Mouse (Mus musculus) limb, embryonic 15.5 days (tissue): ENCODE measurements around the gene Prickle2. TPM values are rescaled to one million over a fixed set of nuclear protein-coding genes. Genes with fewer than 3 reads are reported as not detected.

ENCODE experiments used
- ATAC-seq: fragments of 200-750 bp; cut with Nextera tagmentation; 2 replicates; pipeline ENCODE4 v1.8.0; 2017; ENCODE audit warnings: low read depth, moderate TSS enrichment; ENCODE audit not compliant: insufficient number of reproducible peaks, low FRiP score, low TSS enrichment
- H3K27ac ChIP-seq: fragments of 300-500 bp; sonication (generic); 2 replicates; pipeline ENCODE4 v1.5.1; 2015; ENCODE audit warnings: moderate library complexity, mild to moderate bottlenecking, inconsistent platforms
- H3K27me3 ChIP-seq: fragments of 300-500 bp; sonication (generic); 2 replicates; pipeline ENCODE4 v1.6.1; 2015; ENCODE audit warnings: inconsistent platforms
- H3K36me3 ChIP-seq: fragments of 300-500 bp; sonication (generic); 2 replicates; pipeline ENCODE4 v1.6.1; 2015; ENCODE audit warnings: inconsistent platforms
- H3K4me1 ChIP-seq: fragments of 300-500 bp; sonication (generic); 2 replicates; pipeline ENCODE4 v1.6.1; 2015; ENCODE audit warnings: inconsistent platforms
- H3K4me2 ChIP-seq: fragments of 300-500 bp; sonication (generic); 2 replicates; pipeline ENCODE4 v1.6.1; 2015; ENCODE audit warnings: mild to moderate bottlenecking, inconsistent platforms
- H3K4me3 ChIP-seq: fragments of 300-500 bp; sonication (generic); 2 replicates; pipeline ENCODE4 v1.5.1; 2015; ENCODE audit warnings: mild to moderate bottlenecking, inconsistent platforms
- H3K9ac ChIP-seq: fragments of 300-500 bp; sonication (generic); 2 replicates; pipeline ENCODE4 v1.6.1; 2015; ENCODE audit warnings: inconsistent platforms
- H3K9me3 ChIP-seq: fragments of 300-500 bp; sonication (generic); 2 replicates; pipeline ENCODE4 v1.6.1; 2016; ENCODE audit warnings: inconsistent platforms
- WGBS: fragments of 180-500 bp; shearing (Covaris S2); methylation state at CpG from one replicate; pipeline ENCODE4 v1.1.7; 2015; 5-methylcytosine and 5-hydroxymethylcytosine counted together
- polyA plus RNA-seq: library from polyadenylated mRNA; unstranded; fragments of >200 nt; fragmentation: Nextera tagmentation; extraction: Ambion mirVana; gene quantifications from 2 replicates; pipeline ENCODE4 v1.2.1, GENCODE M21; 2015

Prickle2 gene
- polyA plus RNA-seq, 1 experiment from 2014 or later = 5.8 TPM

GRCm38 (mm10) chr6:92395143-92395542 is 310.8 kb downstream of the Prickle2 start:
- Histone ChIP-seq H3K4me3 (no peak overlapping the region), H3K4me2 (no peak overlapping the region), H3K9ac (no peak overlapping the region), H3K27me3 (no peaks in the 10 kb centered on the region), H3K9me3 (no peaks in the 10 kb centered on the region), H3K36me3 (no peaks in the 10 kb centered on the region), H3K4me1 (no peaks in the 10 kb centered on the region), H3K27ac (no peak overlapping the region)
- 78% methylated on average over 1 of the region's 1 CpGs for WGBS
- no peak for ATAC-seq

- 77% methylated on average over 5 of the region's 5 CpGs for whole genome bisulfite sequencing
- Histone ChIP-seq H3K4me2 (no peak overlapping the region), H3K27me3 (no peaks in the 10 kb centered on the region), H3K9me3 (no peaks in the 10 kb centered on the region), H3K4me3 (no peak overlapping the region), H3K9ac (no peak overlapping the region), H3K36me3 (no peaks in the 10 kb centered on the region), H3K27ac (no peak overlapping the region), H3K4me1 (no peaks in the 10 kb centered on the region)
- no peak for ATAC-seq
Observed at GRCm38 (mm10) chr6:92394628-92395027, 311.3 kb downstream of the Prickle2 start.

- no peaks in the 10 kb centered on the region for H3K36me3 ChIP-seq
- H3K9ac ChIP-seq = no peak overlapping the region
- no peak for ATAC-seq
- no peak overlapping the region for H3K4me3 ChIP-seq
- H3K4me2 ChIP-seq = no peak overlapping the region
- H3K4me1 ChIP-seq = no peaks in the 10 kb centered on the region
- H3K27me3 ChIP-seq = no peaks in the 10 kb centered on the region
- no peaks in the 10 kb centered on the region for H3K9me3 ChIP-seq
- H3K27ac ChIP-seq = no peak overlapping the region
- WGBS = 78% methylated on average over 4 of the region's 4 CpGs
Observed at GRCm38 (mm10) chr6:92390321-92390720, 315.6 kb downstream of the Prickle2 start.

GRCm38 (mm10) chr6:92388681-92389080 is 317.3 kb downstream of the Prickle2 start:
- 62% methylated on average over 5 of the region's 5 CpGs for WGBS
- no peak overlapping the region for H3K9ac ChIP-seq
- no peak overlapping the region for H3K4me3 ChIP-seq
- no peaks in the 10 kb centered on the region for H3K9me3 ChIP-seq
- H3K36me3 ChIP-seq = no peaks in the 10 kb centered on the region
- no peak for ATAC-seq
- no peak overlapping the region for H3K4me2 ChIP-seq
- H3K4me1 ChIP-seq = no peaks in the 10 kb centered on the region
- no peaks in the 10 kb centered on the region for H3K27me3 ChIP-seq
- H3K27ac ChIP-seq = no peak overlapping the region

GRCm38 (mm10) chr6:92383196-92383782 is 322.7 kb downstream of the Prickle2 start:
- Histone ChIP-seq H3K36me3 (no peaks in the 10 kb centered on the region), H3K27ac (no peak overlapping the region), H3K27me3 (no peaks in the 10 kb centered on the region), H3K4me1 (no peaks in the 10 kb centered on the region; the same call in 1 of the 2 replicates), H3K9ac (no peak overlapping the region), H3K4me3 (no peak overlapping the region), H3K9me3 (no peaks in the 10 kb centered on the region), H3K4me2 (no peak overlapping the region)
- 62% methylated on average over 14 of the region's 14 CpGs for WGBS
- no peak for ATAC-seq

GRCm38 (mm10) chr6:92381085-92381484 is 324.9 kb downstream of the Prickle2 start:
- Histone ChIP-seq H3K4me3 (no peak overlapping the region), H3K27ac (peak overlapping the region; percentile 17; the same call in 1 of the 2 replicates)
- WGBS = 74% methylated on average over 10 of the region's 10 CpGs

GRCm38 (mm10) chr6:92374826-92375225 is 331.1 kb downstream of the Prickle2 start:
- H3K36me3 ChIP-seq = peaks cover 10% of the 10 kb centered on the region

More at GRCm38 (mm10) chr6:92381085-92381484, 324.9 kb downstream of the Prickle2 start:
- H3K36me3 ChIP-seq = peaks cover 6% of the 10 kb centered on the region
- H3K27me3 ChIP-seq = no peaks in the 10 kb centered on the region
- H3K9me3 ChIP-seq = no peaks in the 10 kb centered on the region
- H3K4me1 ChIP-seq = no peaks in the 10 kb centered on the region; the same call in 1 of the 2 replicates
- ATAC-seq = no peak
- no peak overlapping the region for H3K9ac ChIP-seq
- H3K4me2 ChIP-seq = no peak overlapping the region

GRCm38 (mm10) chr6:92370896-92371295 is 335.1 kb downstream of the Prickle2 start:
- H3K4me2 ChIP-seq = no peak overlapping the region
- H3K4me3 ChIP-seq = no peak overlapping the region
- no peak overlapping the region for H3K27ac ChIP-seq
- H3K36me3 ChIP-seq = peaks cover 2% of the 10 kb centered on the region
- no peaks in the 10 kb centered on the region for H3K4me1 ChIP-seq
- H3K27me3 ChIP-seq = no peaks in the 10 kb centered on the region
- no peak overlapping the region for H3K9ac ChIP-seq
- no peak for ATAC-seq
- H3K9me3 ChIP-seq = peaks cover 3% of the 10 kb centered on the region; the same call in 1 of the 2 replicates
- 56% methylated on average over 5 of the region's 5 CpGs for WGBS

More at GRCm38 (mm10) chr6:92374826-92375225, 331.1 kb downstream of the Prickle2 start:
- no peak overlapping the region for H3K27ac ChIP-seq
- 86% methylated on average over 6 of the region's 6 CpGs for WGBS
- H3K9me3 ChIP-seq = no peaks in the 10 kb centered on the region
- H3K27me3 ChIP-seq = no peaks in the 10 kb centered on the region
- no peaks in the 10 kb centered on the region for H3K4me1 ChIP-seq
- no peak overlapping the region for H3K9ac ChIP-seq
- H3K4me3 ChIP-seq = no peak overlapping the region
- no peak for ATAC-seq
- no peak overlapping the region for H3K4me2 ChIP-seq

- 73% methylated on average over 10 of the region's 10 CpGs for WGBS
- Histone ChIP-seq H3K36me3 (no peaks in the 10 kb centered on the region), H3K9me3 (no peaks in the 10 kb centered on the region), H3K27me3 (no peaks in the 10 kb centered on the region), H3K9ac (no peak overlapping the region), H3K4me3 (no peak overlapping the region), H3K27ac (no peak overlapping the region), H3K4me1 (no peaks in the 10 kb centered on the region), H3K4me2 (no peak overlapping the region)
- no peak for ATAC-seq
Observed at GRCm38 (mm10) chr6:92347278-92348028, 358.5 kb downstream of the Prickle2 start.

GRCm38 (mm10) chr6:92346729-92347128 is 359.2 kb downstream of the Prickle2 start:
- 63% methylated on average over 7 of the region's 7 CpGs for WGBS
- no peak overlapping the region for H3K27ac ChIP-seq
- ATAC-seq = no peak
- no peak overlapping the region for H3K4me2 ChIP-seq
- no peak overlapping the region for H3K9ac ChIP-seq
- H3K4me1 ChIP-seq = no peaks in the 10 kb centered on the region
- no peak overlapping the region for H3K4me3 ChIP-seq
- no peaks in the 10 kb centered on the region for H3K27me3 ChIP-seq
- no peaks in the 10 kb centered on the region for H3K9me3 ChIP-seq
- no peaks in the 10 kb centered on the region for H3K36me3 ChIP-seq

- no peaks in the 10 kb centered on the region for H3K27me3 ChIP-seq
- 69% methylated on average over 2 of the region's 2 CpGs for WGBS
- no peak overlapping the region for H3K4me2 ChIP-seq
- no peak overlapping the region for H3K27ac ChIP-seq
- H3K9me3 ChIP-seq = no peaks in the 10 kb centered on the region
- H3K4me1 ChIP-seq = no peaks in the 10 kb centered on the region
- H3K4me3 ChIP-seq = no peak overlapping the region
- no peak for ATAC-seq
- H3K9ac ChIP-seq = no peak overlapping the region
- H3K36me3 ChIP-seq = no peaks in the 10 kb centered on the region
Observed at GRCm38 (mm10) chr6:92345151-92345550, 360.8 kb downstream of the Prickle2 start.

GRCm38 (mm10) chr6:92344588-92344987 is 361.4 kb downstream of the Prickle2 start:
- Histone ChIP-seq H3K27me3 (no peaks in the 10 kb centered on the region), H3K4me2 (no peak overlapping the region), H3K9me3 (no peaks in the 10 kb centered on the region), H3K36me3 (no peaks in the 10 kb centered on the region), H3K4me3 (no peak overlapping the region), H3K9ac (no peak overlapping the region), H3K4me1 (no peaks in the 10 kb centered on the region), H3K27ac (no peak overlapping the region)
- ATAC-seq = no peak
- 80% methylated on average over 3 of the region's 3 CpGs for WGBS
